Mouse (Mus musculus): Measurements from ENCODE around the gene Accsl. TPM values are rescaled to one million over a fixed set of nuclear protein-coding genes. Genes with fewer than 3 reads are reported as not detected.

The Accsl gene
- polyA plus RNA-seq, 1 experiment from 2014 or later, result not detected

Other genes with a start within 250 kb of the Accsl start
- 2.5 and 2.6 TPM in 2 replicates for gene Alx4, start 226.8 kb downstream of the Accsl start, polyA plus RNA-seq (2015; fragmentation: Nextera tagmentation; extraction: Ambion mirVana)
- 104 and 106 TPM in 2 replicates for gene Ext2, start 46.6 kb downstream of the Accsl start, polyA plus RNA-seq (2015; fragmentation: Nextera tagmentation; extraction: Ambion mirVana)
- 7.8 and 8.7 TPM in 2 replicates for gene Accs, start 19.2 kb downstream of the Accsl start, polyA plus RNA-seq (2015; fragmentation: Nextera tagmentation; extraction: Ambion mirVana)
- gene Gm13889, start 88.0 kb upstream of the Accsl start, polyA plus RNA-seq (2015; fragmentation: Nextera tagmentation; extraction: Ambion mirVana), result 1.1 and 1.8 TPM in 2 replicates
- not detected in 2 replicates for gene Gm27027, start 127.2 kb upstream of the Accsl start, polyA plus RNA-seq (2015; fragmentation: Nextera tagmentation; extraction: Ambion mirVana)
- 72.3 and 76.9 TPM in 2 replicates for gene Alkbh3, start 141.7 kb upstream of the Accsl start, polyA plus RNA-seq (2015; fragmentation: Nextera tagmentation; extraction: Ambion mirVana)